Mouse (Mus musculus) hindbrain, embryonic 16.5 days (tissue): ENCODE results near the gene Flvcr1. TPM values are rescaled to one million over a fixed set of nuclear protein-coding genes. Genes with fewer than 3 reads are reported as not detected.

Experiments
- ATAC-seq: fragments of 200-750 bp; cut with Nextera tagmentation; 2 replicates; pipeline ENCODE4 v1.8.0; 2017; ENCODE audit warnings: moderate TSS enrichment, moderate library complexity
- H3K27ac ChIP-seq: fragments of 300-500 bp; sonication (generic); 2 replicates; pipeline ENCODE4 v1.5.1; 2014; ENCODE audit warnings: low read depth, mild to moderate bottlenecking, control low read depth, low read length, moderate library complexity
- H3K27me3 ChIP-seq: fragments of 300-500 bp; sonication (generic); replicated peaks from 2 replicates; pipeline ENCODE4 v1.6.1; 2014; ENCODE audit warnings: low read length; ENCODE audit not compliant: control insufficient read depth, insufficient read depth
- H3K36me3 ChIP-seq: fragments of 300-500 bp; sonication (generic); 2 replicates; pipeline ENCODE4 v1.6.1; 2014; ENCODE audit warnings: mild to moderate bottlenecking, low read length, moderate library complexity, mixed read lengths; ENCODE audit not compliant: control insufficient read depth, insufficient read depth
- H3K4me1 ChIP-seq: fragments of 300-500 bp; sonication (generic); 2 replicates; pipeline ENCODE4 v1.6.1; 2014; ENCODE audit warnings: low read depth, low read length; ENCODE audit not compliant: control insufficient read depth, insufficient read depth
- H3K4me2 ChIP-seq: fragments of 300-500 bp; sonication (generic); 2 replicates; pipeline ENCODE4 v1.6.1; 2014; ENCODE audit warnings: mild to moderate bottlenecking, low read length, control low read depth, moderate library complexity
- H3K4me3 ChIP-seq: fragments of 300-500 bp; sonication (generic); 2 replicates; pipeline ENCODE4 v1.5.1; 2014; ENCODE audit warnings: mild to moderate bottlenecking, low read length, control low read depth, moderate library complexity
- H3K9ac ChIP-seq: fragments of 300-500 bp; sonication (generic); 2 replicates; pipeline ENCODE4 v1.6.1; 2014; ENCODE audit warnings: low read depth, mild to moderate bottlenecking, control low read depth, low read length, moderate library complexity
- H3K9me3 ChIP-seq: fragments of 300-500 bp; sonication (generic); 2 replicates; pipeline ENCODE4 v1.6.1; 2014; ENCODE audit warnings: mild to moderate bottlenecking, low read length, moderate library complexity; ENCODE audit not compliant: control insufficient read depth
- WGBS: fragments of 180-500 bp; shearing (Covaris S2); extraction: QIAGEN DNeasy Blood & Tissue Kit; methylation state at CpG from one replicate; pipeline ENCODE4 v1.1.7; 2014; 5-methylcytosine and 5-hydroxymethylcytosine counted together
- polyA plus RNA-seq: library from polyadenylated mRNA; unstranded; fragments of >200 nt; fragmentation: Nextera tagmentation; extraction: Ambion mirVana; gene quantifications from 2 replicates; pipeline ENCODE4 v1.2.1, GENCODE M21; 2015

Flvcr1 gene
- polyA plus RNA-seq, 1 experiment from 2014 or later: 8.6 TPM

GRCm38 (mm10) chr1:191064535-191064934 lies 38.6 kb upstream of the Flvcr1 start:
- H3K27me3 ChIP-seq: no peaks in the 10 kb centered on the region
- peaks cover 11% of the 10 kb centered on the region for H3K4me1 ChIP-seq
- H3K9ac ChIP-seq: no peak overlapping the region
- H3K4me2 ChIP-seq: no peak overlapping the region
- no peaks in the 10 kb centered on the region for H3K9me3 ChIP-seq
- no peak overlapping the region for H3K27ac ChIP-seq
- no peak for ATAC-seq
- H3K4me3 ChIP-seq: no peak overlapping the region
- WGBS: 94% methylated on average over 2 of the region's 2 CpGs
- H3K36me3 ChIP-seq: no peaks in the 10 kb centered on the region

- H3K9ac ChIP-seq: no peak overlapping the region
Observed at GRCm38 (mm10) chr1:191063700-191064099, 37.7 kb upstream of the Flvcr1 start.

GRCm38 (mm10) chr1:191062781-191063485 lies 37.0 kb upstream of the Flvcr1 start, which contains the start of the genes Tatdn3 and Nsl1:
Tatdn3 (minus strand) TSS chr1:191062932.
Nsl1 (plus strand) TSS chr1:191063012.
- Histone ChIP-seq H3K36me3 (no peaks in the 10 kb centered on the region), H3K27ac (peak within 1 kb of the TSS; percentile 57), H3K27me3 (no peaks in the 10 kb centered on the region), H3K4me1 (peaks cover 11% of the 10 kb centered on the region), H3K4me3 (peak within 1 kb of the TSS; percentile 65), H3K9ac (peak within 1 kb of the TSS; percentile 74), H3K9me3 (no peaks in the 10 kb centered on the region), H3K4me2 (peak within 1 kb of the TSS; percentile 97)
- WGBS: under 1% methylated on average over 56 of the region's 56 CpGs
- peak; percentile 93 for ATAC-seq

More at GRCm38 (mm10) chr1:191063700-191064099, 37.7 kb upstream of the Flvcr1 start:
- Histone ChIP-seq H3K9me3 (no peaks in the 10 kb centered on the region), H3K27me3 (no peaks in the 10 kb centered on the region), H3K36me3 (no peaks in the 10 kb centered on the region), H3K4me3 (peak overlapping the region; percentile 65), H3K4me2 (peak overlapping the region; percentile 97), H3K27ac (no peak overlapping the region), H3K4me1 (peaks cover 11% of the 10 kb centered on the region)
- no peak for ATAC-seq
- WGBS: 61% methylated on average over 9 of the region's 9 CpGs

- H3K9me3 ChIP-seq: no peaks in the 10 kb centered on the region
- H3K36me3 ChIP-seq: no peaks in the 10 kb centered on the region
- H3K4me3 ChIP-seq: peak overlapping the region; percentile 65
- H3K4me1 ChIP-seq: peaks cover 11% of the 10 kb centered on the region
- H3K27ac ChIP-seq: peak overlapping the region; percentile 57
- peak overlapping the region; percentile 62 for H3K4me2 ChIP-seq
- peak; percentile 75; the same call in 1 of the 2 replicates for ATAC-seq
- no peaks in the 10 kb centered on the region for H3K27me3 ChIP-seq
- peak overlapping the region; percentile 74 for H3K9ac ChIP-seq
- WGBS: 5% methylated on average over 15 of the region's 15 CpGs
Observed at GRCm38 (mm10) chr1:191062241-191062780, 36.4 kb upstream of the Flvcr1 start.

GRCm38 (mm10) chr1:191057461-191057860 lies 31.5 kb upstream of the Flvcr1 start:
- peaks cover 6% of the 10 kb centered on the region; the same call in 1 of the 2 replicates for H3K4me1 ChIP-seq
- H3K27ac ChIP-seq: no peak overlapping the region
- no peak for ATAC-seq
- no peak overlapping the region for H3K4me2 ChIP-seq
- H3K9me3 ChIP-seq: no peaks in the 10 kb centered on the region
- H3K27me3 ChIP-seq: no peaks in the 10 kb centered on the region
- no peak overlapping the region for H3K4me3 ChIP-seq
- no peaks in the 10 kb centered on the region for H3K36me3 ChIP-seq
- WGBS: 71% methylated on average over 3 of the region's 3 CpGs
- no peak overlapping the region for H3K9ac ChIP-seq

GRCm38 (mm10) chr1:191055533-191055873 lies 29.5 kb upstream of the Flvcr1 start:
- Histone ChIP-seq H3K27me3 (no peaks in the 10 kb centered on the region), H3K4me1 (no peaks in the 10 kb centered on the region), H3K9ac (no peak overlapping the region), H3K9me3 (no peaks in the 10 kb centered on the region), H3K36me3 (no peaks in the 10 kb centered on the region), H3K4me2 (no peak overlapping the region), H3K27ac (no peak overlapping the region), H3K4me3 (no peak overlapping the region)
- 67% methylated on average over 2 of the region's 2 CpGs for WGBS
- ATAC-seq: no peak

- no peak overlapping the region for H3K4me2 ChIP-seq
- H3K27me3 ChIP-seq: no peaks in the 10 kb centered on the region
- no peaks in the 10 kb centered on the region for H3K4me1 ChIP-seq
- H3K4me3 ChIP-seq: no peak overlapping the region
- no peak overlapping the region for H3K9ac ChIP-seq
- WGBS: 76% methylated on average over 8 of the region's 8 CpGs
- no peaks in the 10 kb centered on the region for H3K9me3 ChIP-seq
- no peak overlapping the region for H3K27ac ChIP-seq
- no peak for ATAC-seq
- H3K36me3 ChIP-seq: no peaks in the 10 kb centered on the region
Observed at GRCm38 (mm10) chr1:191054870-191055532, 29.0 kb upstream of the Flvcr1 start.

GRCm38 (mm10) chr1:191053555-191053954 lies 27.6 kb upstream of the Flvcr1 start:
- Histone ChIP-seq H3K9ac (no peak overlapping the region), H3K4me3 (no peak overlapping the region), H3K9me3 (no peaks in the 10 kb centered on the region), H3K27ac (no peak overlapping the region), H3K4me2 (no peak overlapping the region), H3K36me3 (no peaks in the 10 kb centered on the region), H3K27me3 (no peaks in the 10 kb centered on the region), H3K4me1 (no peaks in the 10 kb centered on the region)
- ATAC-seq: no peak
- 94% methylated on average over 3 of the region's 3 CpGs for WGBS

GRCm38 (mm10) chr1:191046231-191046824 lies 20.4 kb upstream of the Flvcr1 start:
- H3K36me3 ChIP-seq: no peaks in the 10 kb centered on the region
- peak; percentile 64; the same call in 1 of the 2 replicates for ATAC-seq
- no peak overlapping the region for H3K4me3 ChIP-seq
- no peaks in the 10 kb centered on the region for H3K9me3 ChIP-seq
- 72% methylated on average over 7 of the region's 7 CpGs for WGBS
- no peaks in the 10 kb centered on the region for H3K4me1 ChIP-seq
- no peak overlapping the region for H3K4me2 ChIP-seq
- H3K9ac ChIP-seq: no peak overlapping the region
- no peaks in the 10 kb centered on the region for H3K27me3 ChIP-seq
- H3K27ac ChIP-seq: no peak overlapping the region
